Mouse (Mus musculus): Measurements from ENCODE around the gene Plcl1. TPM values are rescaled to one million over a fixed set of nuclear protein-coding genes. Genes with fewer than 3 reads are reported as not detected.
A peak's percentile ranks its signal among the peaks of the same experiment; 100 is the strongest.

The Plcl1 gene
- polyA plus RNA-seq, 1 experiment from 2014 or later, result 0.70 TPM

DNA sequence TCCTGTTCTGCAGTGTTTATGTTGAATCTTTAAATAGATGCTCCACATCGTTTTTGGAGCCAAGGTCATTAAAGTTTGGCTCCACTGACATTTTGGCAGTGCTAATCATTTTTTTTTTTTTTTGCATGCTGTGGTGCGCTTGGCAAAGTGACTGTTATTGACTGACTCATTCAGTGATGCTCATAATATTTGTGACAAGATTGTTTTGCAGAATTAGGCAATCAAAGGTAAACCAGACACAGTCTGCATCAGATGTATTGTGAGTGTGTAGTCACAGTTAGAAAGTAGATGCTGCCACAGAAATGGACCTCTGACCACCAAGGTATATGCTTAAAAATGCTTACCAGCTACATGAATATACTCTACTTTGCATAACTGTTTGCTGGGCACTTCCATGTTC, 21.9 kb downstream of the Plcl1 start:
- Histone ChIP-seq H3K4me2 (no peak overlapping the region), H3K4me1 (ENCODE audit: control insufficient read depth, insufficient read depth, low read length) (0 out of 2 replicates have a peak, but pooled peaks cover 7% of the 10 kb centered on the region), H3K4me3 (ENCODE audit: low read depth, low read length) (no peak overlapping the region), H3K36me3 (ENCODE audit: control insufficient read depth, insufficient read depth, low read length) (no peaks in the 10 kb centered on the region), H3K27ac (ENCODE audit: low read depth, low read length) (no peak overlapping the region), H3K27me3 (ENCODE audit: control insufficient read depth, insufficient read depth, low read length) (no peaks in the 10 kb centered on the region), H3K9me3 (replicated peaks; ENCODE audit: control insufficient read depth, low read length) (no peaks in the 10 kb centered on the region), H3K9ac (ENCODE audit: low read depth, low read length) (no peak overlapping the region)
- WGBS (ENCODE audit: insufficient replicate concordance), result 76% methylated on average over 2 of the region's 2 CpGs
- no peak for ATAC-seq (replicated peaks; ENCODE audit: insufficient number of reproducible peaks, low FRiP score, low TSS enrichment)

GRCm38 (mm10) chr1:55429051-55429450, 23.3 kb downstream of the Plcl1 start:
- ATAC-seq (replicated peaks; ENCODE audit: insufficient number of reproducible peaks, low FRiP score, low TSS enrichment), result no peak
- H3K27me3 ChIP-seq (ENCODE audit: control insufficient read depth, insufficient read depth, low read length), result no peaks in the 10 kb centered on the region
- no peak overlapping the region for H3K9ac ChIP-seq (ENCODE audit: low read depth, low read length)
- H3K27ac ChIP-seq (ENCODE audit: low read depth, low read length), result no peak overlapping the region
- 83% methylated on average over 2 of the region's 2 CpGs for WGBS (ENCODE audit: insufficient replicate concordance)
- no peak overlapping the region for H3K4me2 ChIP-seq
- H3K4me1 ChIP-seq (ENCODE audit: control insufficient read depth, insufficient read depth, low read length), result 0 out of 2 replicates have a peak, but pooled peaks cover 7% of the 10 kb centered on the region
- H3K36me3 ChIP-seq (ENCODE audit: control insufficient read depth, insufficient read depth, low read length), result no peaks in the 10 kb centered on the region
- H3K4me3 ChIP-seq (ENCODE audit: low read depth, low read length), result no peak overlapping the region
- H3K9me3 ChIP-seq (replicated peaks; ENCODE audit: control insufficient read depth, low read length), result no peaks in the 10 kb centered on the region

GRCm38 (mm10) chr1:55429708-55430107, 24.0 kb downstream of the Plcl1 start:
- ATAC-seq (replicated peaks; ENCODE audit: insufficient number of reproducible peaks, low FRiP score, low TSS enrichment), result no peak
- H3K36me3 ChIP-seq (ENCODE audit: control insufficient read depth, insufficient read depth, low read length), result no peaks in the 10 kb centered on the region
- H3K4me2 ChIP-seq, result no peak overlapping the region
- H3K27me3 ChIP-seq (ENCODE audit: control insufficient read depth, insufficient read depth, low read length), result no peaks in the 10 kb centered on the region
- 90% methylated on average over 1 of the region's 1 CpGs for WGBS (ENCODE audit: insufficient replicate concordance)
- H3K4me1 ChIP-seq (ENCODE audit: control insufficient read depth, insufficient read depth, low read length), result 0 out of 2 replicates have a peak, but pooled peaks cover 7% of the 10 kb centered on the region
- H3K9ac ChIP-seq (ENCODE audit: low read depth, low read length), result no peak overlapping the region
- no peaks in the 10 kb centered on the region for H3K9me3 ChIP-seq (replicated peaks; ENCODE audit: control insufficient read depth, low read length)
- H3K27ac ChIP-seq (ENCODE audit: low read depth, low read length), result no peak overlapping the region
- H3K4me3 ChIP-seq (ENCODE audit: low read depth, low read length), result no peak overlapping the region

- Histone ChIP-seq H3K9me3 (replicated peaks; ENCODE audit: control insufficient read depth, low read length) (no peaks in the 10 kb centered on the region), H3K27me3 (ENCODE audit: control insufficient read depth, insufficient read depth, low read length) (no peaks in the 10 kb centered on the region), H3K9ac (ENCODE audit: low read depth, low read length) (no peak overlapping the region), H3K36me3 (ENCODE audit: control insufficient read depth, insufficient read depth, low read length) (no peaks in the 10 kb centered on the region), H3K4me3 (ENCODE audit: low read depth, low read length) (no peak overlapping the region), H3K27ac (ENCODE audit: low read depth, low read length) (no peak overlapping the region), H3K4me2 (no peak overlapping the region), H3K4me1 (ENCODE audit: control insufficient read depth, insufficient read depth, low read length) (0 out of 2 replicates have a peak, but pooled peaks cover 7% of the 10 kb centered on the region)
- ATAC-seq (replicated peaks; ENCODE audit: insufficient number of reproducible peaks, low FRiP score, low TSS enrichment), result no peak
- 82% methylated on average over 3 of the region's 3 CpGs for WGBS (ENCODE audit: insufficient replicate concordance)
These were observed 24.9 kb downstream of the Plcl1 start for GRCm38 (mm10) chr1:55430587-55430986.

DNA sequence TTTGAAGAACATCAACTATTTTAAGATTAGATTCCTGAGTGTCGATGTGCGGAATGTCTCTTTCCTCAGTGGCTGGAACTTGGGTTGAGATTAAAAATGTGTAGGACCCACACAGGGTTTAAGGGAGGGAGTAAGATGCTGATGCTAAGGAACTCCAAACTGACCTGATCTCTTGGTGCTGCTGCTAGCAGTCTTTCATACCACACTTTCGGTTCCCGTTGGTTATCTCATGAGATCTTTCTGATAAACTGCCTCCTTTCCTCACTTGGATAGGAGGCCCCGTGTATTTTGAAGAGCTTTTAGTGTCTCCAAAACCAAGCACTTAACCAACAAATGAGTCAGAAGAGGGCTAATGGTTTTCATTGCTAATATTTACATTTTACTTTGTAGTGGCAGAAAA, 30.9 kb downstream of the Plcl1 start:
- Histone ChIP-seq H3K4me1 (ENCODE audit: control insufficient read depth, insufficient read depth, low read length) (peaks cover 8% of the 10 kb centered on the region), H3K27ac (ENCODE audit: low read depth, low read length) (no peak overlapping the region), H3K4me2 (no peak overlapping the region), H3K27me3 (ENCODE audit: control insufficient read depth, insufficient read depth, low read length) (no peaks in the 10 kb centered on the region), H3K4me3 (ENCODE audit: low read depth, low read length) (no peak overlapping the region), H3K9ac (ENCODE audit: low read depth, low read length) (no peak overlapping the region), H3K9me3 (replicated peaks; ENCODE audit: control insufficient read depth, low read length) (no peaks in the 10 kb centered on the region), H3K36me3 (ENCODE audit: control insufficient read depth, insufficient read depth, low read length) (no peaks in the 10 kb centered on the region)
- no peak for ATAC-seq (replicated peaks; ENCODE audit: insufficient number of reproducible peaks, low FRiP score, low TSS enrichment)
- WGBS (ENCODE audit: insufficient replicate concordance), result 35% methylated on average over 5 of the region's 5 CpGs

DNA sequence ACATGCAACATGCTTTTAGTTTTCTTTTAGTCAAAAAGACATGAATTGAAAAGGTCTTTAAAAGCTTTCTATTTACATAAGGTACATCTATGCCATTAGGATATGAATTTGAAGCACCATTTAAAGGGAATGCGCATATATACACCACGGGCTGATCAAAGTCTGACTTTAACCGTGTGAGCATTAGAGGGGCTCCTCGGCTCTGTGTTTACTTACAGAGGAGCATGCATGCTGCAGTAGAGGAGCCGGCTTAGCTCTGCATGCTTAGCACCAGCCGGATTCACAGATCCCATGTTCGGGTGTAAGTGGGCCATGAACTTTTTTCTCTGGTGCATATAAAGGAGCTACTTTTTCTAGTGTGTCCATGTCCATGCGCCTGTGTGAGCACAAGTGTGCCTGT, 31.4 kb downstream of the Plcl1 start:
- no peak for ATAC-seq (replicated peaks; ENCODE audit: insufficient number of reproducible peaks, low FRiP score, low TSS enrichment)
- H3K4me2 ChIP-seq, result 0 out of 2 replicates have a peak overlapping the region, but pooled peaks have one; percentile 9
- WGBS (ENCODE audit: insufficient replicate concordance), result 58% methylated on average over 8 of the region's 8 CpGs
- H3K9ac ChIP-seq (ENCODE audit: low read depth, low read length), result no peak overlapping the region
- H3K9me3 ChIP-seq (replicated peaks; ENCODE audit: control insufficient read depth, low read length), result no peaks in the 10 kb centered on the region
- H3K4me1 ChIP-seq (ENCODE audit: control insufficient read depth, insufficient read depth, low read length), result peaks cover 8% of the 10 kb centered on the region
- no peak overlapping the region for H3K27ac ChIP-seq (ENCODE audit: low read depth, low read length)
- H3K4me3 ChIP-seq (ENCODE audit: low read depth, low read length), result no peak overlapping the region
- H3K27me3 ChIP-seq (ENCODE audit: control insufficient read depth, insufficient read depth, low read length), result no peaks in the 10 kb centered on the region
- H3K36me3 ChIP-seq (ENCODE audit: control insufficient read depth, insufficient read depth, low read length), result no peaks in the 10 kb centered on the region

- Histone ChIP-seq H3K4me3 (ENCODE audit: low read depth, low read length) (no peak overlapping the region), H3K27ac (ENCODE audit: low read depth, low read length) (no peak overlapping the region), H3K4me2 (no peak overlapping the region), H3K27me3 (ENCODE audit: control insufficient read depth, insufficient read depth, low read length) (no peaks in the 10 kb centered on the region), H3K9me3 (replicated peaks; ENCODE audit: control insufficient read depth, low read length) (no peaks in the 10 kb centered on the region), H3K9ac (ENCODE audit: low read depth, low read length) (no peak overlapping the region), H3K36me3 (ENCODE audit: control insufficient read depth, insufficient read depth, low read length) (no peaks in the 10 kb centered on the region), H3K4me1 (ENCODE audit: control insufficient read depth, insufficient read depth, low read length) (peaks cover 8% of the 10 kb centered on the region)
- 74% methylated on average over 4 of the region's 4 CpGs for WGBS (ENCODE audit: insufficient replicate concordance)
- ATAC-seq (replicated peaks; ENCODE audit: insufficient number of reproducible peaks, low FRiP score, low TSS enrichment), result no peak
These were observed 32.9 kb downstream of the Plcl1 start for GRCm38 (mm10) chr1:55438617-55439016.

DNA sequence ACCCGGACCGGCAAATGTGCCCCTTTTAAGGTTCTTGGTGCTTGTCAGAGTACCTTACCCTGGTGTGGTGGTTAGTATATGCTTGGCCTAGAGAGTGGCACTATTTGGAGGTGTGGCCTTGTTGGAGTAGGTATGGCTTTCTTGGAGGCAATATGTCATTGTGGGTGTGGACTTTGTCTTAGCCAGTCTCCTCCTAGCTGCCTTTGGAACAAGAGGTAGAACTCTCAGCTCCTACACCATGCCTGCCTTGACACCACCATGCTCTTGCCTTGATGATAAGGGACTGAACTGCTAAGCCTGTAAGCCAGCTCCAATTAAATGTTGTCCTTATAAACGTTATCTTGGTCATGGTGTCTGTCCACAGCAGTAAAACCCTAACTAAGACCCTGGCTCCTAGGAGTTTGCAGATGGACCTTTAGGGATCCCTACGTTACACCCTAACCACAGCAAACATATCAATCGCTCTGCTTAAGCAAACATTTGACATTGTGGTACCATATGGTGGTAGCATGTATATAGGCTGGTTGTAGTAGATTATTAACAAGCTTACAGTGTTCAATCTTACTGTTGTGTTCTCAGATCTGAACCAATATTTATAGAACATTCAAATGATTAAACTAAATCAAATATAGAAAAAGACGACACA, 39.4 kb downstream of the Plcl1 start:
- Histone ChIP-seq H3K4me1 (ENCODE audit: control insufficient read depth, insufficient read depth, low read length) (peaks cover 7% of the 10 kb centered on the region), H3K4me3 (ENCODE audit: low read depth, low read length) (no peak overlapping the region), H3K36me3 (ENCODE audit: control insufficient read depth, insufficient read depth, low read length) (no peaks in the 10 kb centered on the region), H3K27me3 (ENCODE audit: control insufficient read depth, insufficient read depth, low read length) (no peaks in the 10 kb centered on the region), H3K9ac (ENCODE audit: low read depth, low read length) (no peak overlapping the region), H3K4me2 (no peak overlapping the region), H3K27ac (ENCODE audit: low read depth, low read length) (peak overlapping the region; percentile 41; the same call in 1 of the 2 replicates), H3K9me3 (replicated peaks; ENCODE audit: control insufficient read depth, low read length) (no peaks in the 10 kb centered on the region)
- no peak; the same call in 1 of the 2 replicates for ATAC-seq (replicated peaks; ENCODE audit: insufficient number of reproducible peaks, low FRiP score, low TSS enrichment)
- 72% methylated on average over 6 of the region's 6 CpGs for WGBS (ENCODE audit: insufficient replicate concordance)

GRCm38 (mm10) chr1:55445689-55446044, 39.9 kb downstream of the Plcl1 start:
- no peaks in the 10 kb centered on the region for H3K36me3 ChIP-seq (ENCODE audit: control insufficient read depth, insufficient read depth, low read length)
- H3K9me3 ChIP-seq (replicated peaks; ENCODE audit: control insufficient read depth, low read length), result no peaks in the 10 kb centered on the region
- no peak overlapping the region for H3K4me3 ChIP-seq (ENCODE audit: low read depth, low read length)
- peaks cover 7% of the 10 kb centered on the region for H3K4me1 ChIP-seq (ENCODE audit: control insufficient read depth, insufficient read depth, low read length)
- H3K9ac ChIP-seq (ENCODE audit: low read depth, low read length), result no peak overlapping the region
- no peaks in the 10 kb centered on the region for H3K27me3 ChIP-seq (ENCODE audit: control insufficient read depth, insufficient read depth, low read length)
- 0 out of 2 replicates have a peak overlapping the region, but pooled peaks have one; percentile 41 for H3K27ac ChIP-seq (ENCODE audit: low read depth, low read length)
- 0 out of 2 replicates have a peak, but pooled peaks have one; percentile 35 for ATAC-seq (replicated peaks; ENCODE audit: insufficient number of reproducible peaks, low FRiP score, low TSS enrichment)
- no peak overlapping the region for H3K4me2 ChIP-seq
- WGBS (ENCODE audit: insufficient replicate concordance), result 19% methylated on average over 3 of the region's 3 CpGs

Data from heart, embryonic 11.5 days (tissue).